Mouse (Mus musculus) megakaryocyte-erythroid progenitor cell, adult 5-6 weeks (primary cell): ENCODE results near the gene Kcnj4. TPM values are rescaled to one million over a fixed set of nuclear protein-coding genes. Genes with fewer than 3 reads are reported as not detected.

Experiments
- ATAC-seq: replicated peaks from 2 replicates; pipeline ENCODE4 v1.8.0; 2016; ENCODE audit warnings: mild to moderate bottlenecking, inconsistent platforms; ENCODE audit not compliant: severe bottlenecking, poor library complexity, low FRiP score, low TSS enrichment
- total RNA-seq, 2 experiments: library from RNA; stranded (forward) in 1 of 2; stranded (reverse) in 1 of 2; fragments of 200-1000, 215-1000 nt in 1 of 2; fragments of >200 nt in 1 of 2; fragmentation: Nextera tagmentation in 1 of 2; gene quantifications; 2 replicates each; pipeline ENCODE4 v1.2.3; 2014 to 2017

Kcnj4 gene
- total RNA-seq (2014; fragmentation: Nextera tagmentation) (not detected in 2 replicates), total RNA-seq (2017) (not detected in 2 replicates)

- no peak for ATAC-seq
Measured at GRCm38 (mm10) chr15:79504707-79505452, at the start of gene Kcnj4. Gene Kcnj4, minus strand, starts transcription at chr15:79505241.

GRCm38 (mm10) chr15:79552566-79552965 is 47.5 kb upstream of the Kcnj4 start:
- no peak for ATAC-seq

DNA sequence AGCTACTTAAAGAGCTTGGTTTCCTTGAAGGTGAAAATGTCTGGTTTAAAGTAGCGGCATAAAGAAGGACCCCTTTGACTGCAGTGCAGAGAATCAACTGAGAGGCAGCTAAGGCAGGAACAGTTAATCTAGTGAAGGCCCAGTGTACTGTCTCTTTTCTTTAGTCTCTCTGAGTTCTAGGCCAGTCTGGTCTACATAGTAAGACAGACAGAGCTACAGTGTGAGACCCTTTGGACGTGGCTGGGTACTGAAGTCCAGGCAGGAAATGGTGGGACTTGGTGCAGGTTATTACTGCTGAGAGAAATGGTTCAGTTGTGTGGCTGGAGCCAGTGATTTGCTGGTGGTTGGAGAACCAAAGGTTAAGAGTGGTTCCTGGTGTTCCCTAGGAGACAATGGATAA is 43.2 kb upstream of the Kcnj4 start:
- ATAC-seq, result no peak

DNA sequence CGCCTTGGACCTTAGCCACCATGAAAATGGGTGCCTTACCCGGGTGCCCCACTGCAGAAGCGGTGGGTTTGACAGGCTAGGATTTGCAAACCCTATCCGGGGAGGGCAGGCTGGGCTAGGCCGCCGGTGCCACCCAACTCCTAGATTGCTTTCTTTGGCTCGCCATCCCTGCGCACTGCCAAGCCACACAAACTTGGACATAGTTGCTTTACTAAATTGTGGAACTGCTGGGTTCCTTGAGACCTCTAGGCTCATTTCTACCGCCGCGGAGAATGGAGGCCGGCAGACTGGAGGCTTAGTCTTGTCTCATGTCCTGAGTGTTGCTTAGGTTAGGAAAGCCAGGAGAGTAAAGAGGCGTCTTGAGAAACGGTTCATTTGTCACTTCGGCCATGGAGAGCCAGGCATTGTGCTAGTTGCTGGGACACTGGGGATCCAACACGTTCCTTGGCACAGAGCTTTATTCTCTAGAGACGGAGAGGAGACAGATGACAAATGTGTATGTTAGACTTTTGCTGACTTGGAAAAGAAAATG is 42.3 kb upstream of the Kcnj4 start:
- ATAC-seq, result 0 out of 2 replicates have a peak, but pooled peaks have one; percentile 4

DNA sequence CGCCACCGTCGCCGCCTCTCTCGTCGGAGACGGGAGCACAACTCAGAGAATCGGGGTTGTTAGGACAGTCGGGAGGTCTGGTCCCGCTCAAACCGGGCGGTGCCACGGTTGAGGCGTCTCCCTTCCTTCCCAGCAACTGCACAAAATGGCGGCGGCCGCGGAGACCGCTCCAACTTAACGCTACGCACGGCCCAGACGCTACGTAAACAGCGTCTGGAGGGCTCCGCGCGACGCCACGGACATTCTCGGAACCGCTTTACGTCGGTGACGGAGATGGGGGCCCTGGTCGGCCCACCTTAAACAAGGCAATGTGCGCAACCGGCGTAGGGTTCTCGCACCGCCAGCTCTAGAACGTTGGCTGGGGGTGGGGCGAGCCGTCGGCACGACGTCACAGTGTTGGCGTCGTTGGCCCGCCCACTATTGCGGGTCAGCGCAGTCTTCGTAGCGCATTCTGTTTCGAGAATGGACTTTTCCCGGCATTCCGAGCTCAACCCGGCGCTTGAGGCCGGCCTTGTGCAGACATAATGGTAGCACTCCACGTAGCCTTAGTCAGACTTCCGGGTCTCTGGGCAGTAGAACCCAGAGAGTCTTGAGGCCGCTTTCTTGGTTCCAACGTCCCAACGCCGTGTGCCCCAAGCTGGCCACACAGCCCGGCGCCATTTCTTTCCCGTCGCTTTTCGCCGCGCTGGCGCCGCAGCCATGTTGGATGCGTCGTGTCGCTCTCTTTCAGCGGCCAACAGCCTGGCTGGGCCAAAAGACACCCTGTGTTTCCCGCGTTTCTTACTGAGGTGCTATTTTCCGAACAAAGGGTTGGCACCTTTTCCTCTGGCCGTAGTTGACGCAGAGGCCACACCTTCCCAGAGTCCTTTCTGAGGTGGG is 41.6 kb upstream of the Kcnj4 start, which contains the start of gene Ddx17:
Ddx17 (minus strand) TSS at position 332 of the 879 bp plus-strand sequence.
- ATAC-seq, result peak; percentile 97

DNA sequence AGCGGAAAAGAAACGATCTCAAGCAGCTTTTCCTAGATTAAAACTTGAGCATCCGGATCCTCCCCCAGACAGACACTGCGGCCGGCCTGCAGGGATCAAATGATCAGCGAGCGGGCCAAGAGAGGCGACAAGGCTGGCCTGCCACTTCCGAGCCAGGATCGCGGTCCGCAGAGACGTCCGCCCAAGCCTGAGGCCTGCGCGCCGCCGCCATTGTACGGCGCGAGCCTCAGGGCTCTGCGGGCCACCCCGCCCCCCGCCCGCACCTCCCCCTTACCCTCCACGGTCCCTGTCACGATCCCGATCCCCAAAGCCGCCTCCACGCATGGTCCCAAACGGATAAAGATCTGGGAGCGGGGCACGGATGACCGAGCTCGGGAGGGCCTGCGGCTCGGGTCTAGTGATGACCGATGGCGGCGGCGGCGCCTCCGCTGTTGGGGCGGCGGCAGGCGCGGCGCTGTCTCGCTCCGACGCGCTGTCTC is 40.9 kb upstream of the Kcnj4 start:
- ATAC-seq, result peak; percentile 21

DNA sequence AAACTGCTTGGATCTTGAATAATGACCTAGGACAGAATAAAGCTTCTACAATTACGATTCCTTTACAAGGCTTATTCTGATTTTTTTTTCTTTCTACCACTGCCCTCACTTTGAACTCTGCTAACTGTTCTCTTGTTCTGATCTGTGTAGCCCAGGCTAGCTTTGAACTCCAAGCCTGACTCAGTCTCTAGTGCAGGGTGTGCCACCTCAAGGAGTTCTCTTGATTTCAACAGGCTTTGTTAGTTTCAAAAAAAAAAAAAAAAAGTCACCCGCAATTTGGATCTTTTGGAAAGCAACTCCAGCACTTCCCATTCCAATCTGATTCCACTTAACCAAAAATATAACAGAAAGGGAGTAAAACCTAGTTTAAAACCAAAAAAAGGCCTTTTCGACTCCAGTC is 40.5 kb upstream of the Kcnj4 start:
- ATAC-seq, result no peak

DNA sequence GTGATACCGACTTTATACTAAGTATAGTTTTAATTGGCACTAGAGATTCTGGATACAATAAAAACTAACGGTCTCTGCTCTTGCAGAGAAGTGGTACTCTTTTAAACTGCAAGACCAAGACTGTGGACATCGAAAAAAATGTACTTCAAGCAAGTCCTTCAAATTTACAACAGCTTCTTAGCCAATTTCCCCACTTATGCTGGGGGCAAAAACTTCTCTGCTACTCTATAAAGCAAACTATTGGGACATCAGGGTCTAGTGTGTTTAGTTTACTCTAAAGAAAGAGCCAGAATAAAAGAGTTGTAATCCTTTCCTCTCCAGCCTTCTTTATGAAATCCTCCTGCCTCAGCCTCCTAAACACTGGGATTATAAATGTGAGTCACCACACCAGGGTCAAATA is 38.9 kb upstream of the Kcnj4 start:
- no peak for ATAC-seq

GRCm38 (mm10) chr15:79533796-79534195 is 28.8 kb upstream of the Kcnj4 start:
- ATAC-seq, result no peak

GRCm38 (mm10) chr15:79529935-79530334 is 24.9 kb upstream of the Kcnj4 start:
- ATAC-seq, result no peak

DNA sequence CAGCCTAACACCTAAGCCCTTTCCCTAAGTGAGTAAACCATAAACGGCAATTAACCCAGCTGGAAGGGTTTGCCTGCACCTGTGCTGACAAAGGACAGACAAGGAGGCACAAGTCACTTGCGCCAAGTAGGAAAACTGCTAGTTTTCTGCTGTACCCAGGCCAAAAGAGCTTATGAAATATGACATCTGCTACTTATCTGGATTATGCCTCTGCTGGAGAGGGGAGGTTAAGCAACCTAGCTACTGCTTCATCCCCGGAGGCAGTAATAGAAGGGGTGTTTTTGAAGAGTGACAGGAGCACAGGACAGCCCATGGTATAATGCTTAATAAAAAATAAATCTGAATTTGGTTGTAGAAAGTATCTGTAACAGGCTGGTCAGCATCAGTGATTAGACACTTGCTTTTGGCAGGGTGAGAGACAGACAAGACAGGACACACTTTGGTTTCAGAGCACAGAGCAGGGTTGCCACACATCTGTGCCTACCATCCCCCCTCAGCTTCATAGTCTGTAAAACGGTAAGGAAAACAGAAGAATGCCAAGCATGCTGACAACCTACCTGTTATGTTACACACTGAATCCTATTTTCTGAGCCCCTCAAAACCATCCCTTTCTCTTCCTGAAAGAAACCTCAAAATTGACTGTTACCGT is 23.1 kb upstream of the Kcnj4 start:
- no peak for ATAC-seq

GRCm38 (mm10) chr15:79527192-79527591 is 22.2 kb upstream of the Kcnj4 start:
- ATAC-seq, result no peak

- no peak for ATAC-seq
Measured at GRCm38 (mm10) chr15:79525979-79526768, 21.1 kb upstream of the Kcnj4 start.

- no peak for ATAC-seq
Measured at GRCm38 (mm10) chr15:79525564-79525963, 20.5 kb upstream of the Kcnj4 start.

DNA sequence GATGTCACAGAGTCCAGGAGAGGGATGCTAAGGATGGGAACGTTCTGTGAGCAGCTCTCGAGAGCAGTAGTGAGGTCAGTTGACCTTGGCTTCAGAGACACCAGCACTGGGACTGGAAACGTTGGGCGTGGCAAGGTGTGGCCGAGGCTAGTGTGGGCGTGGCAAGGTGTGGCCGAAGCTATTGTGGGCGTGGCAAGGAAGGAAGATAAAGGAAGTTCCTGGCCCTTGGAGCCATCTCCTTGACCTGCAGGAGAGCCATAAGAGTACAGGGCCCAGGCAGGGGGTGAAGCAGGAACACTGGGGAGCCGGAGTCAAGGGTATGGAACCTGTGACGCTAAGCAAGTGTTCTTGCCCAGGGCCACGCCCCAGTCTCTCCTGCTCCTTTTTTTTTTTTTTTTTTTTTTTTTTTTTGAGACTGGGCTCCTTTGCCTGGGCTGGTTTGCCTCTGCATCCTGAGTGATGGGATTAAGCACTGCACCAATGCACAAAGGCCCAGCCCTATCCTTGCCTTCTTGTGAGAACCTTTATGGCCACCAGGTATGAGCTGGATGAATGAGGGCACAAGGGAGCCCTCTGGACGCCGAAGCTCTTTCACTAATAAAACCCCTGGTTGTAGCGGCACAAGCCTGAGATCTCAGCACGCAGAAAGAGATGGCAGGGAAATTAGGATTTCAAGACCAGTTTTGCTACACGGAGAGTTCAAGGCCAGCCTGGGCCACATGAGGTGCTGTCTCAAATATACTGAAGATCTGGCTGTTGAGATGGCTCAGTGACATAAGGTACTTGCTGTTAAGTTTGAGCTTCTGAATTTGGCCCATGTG is 14.6 kb upstream of the Kcnj4 start:
- ATAC-seq, result no peak

- no peak for ATAC-seq
Measured at GRCm38 (mm10) chr15:79518571-79518970, 13.5 kb upstream of the Kcnj4 start.

- no peak for ATAC-seq
Measured at GRCm38 (mm10) chr15:79517710-79518109, 12.7 kb upstream of the Kcnj4 start.
